Mouse (Mus musculus): ENCODE results near the gene Snd1. TPM values are rescaled to one million over a fixed set of nuclear protein-coding genes. Genes with fewer than 3 reads are reported as not detected.
A peak's percentile ranks its signal among the peaks of the same experiment; 100 is the strongest.

The Snd1 gene
- total RNA-seq, 4 experiments from 2014 or later, result 152 to 181 (median 176) TPM

- no peak for DNase-seq
Measured at GRCm38 (mm10) chr6:28710035-28710434, 235.1 kb downstream of the Snd1 start.

- no peak for DNase-seq
Measured at GRCm38 (mm10) chr6:28717203-28717844, 242.4 kb downstream of the Snd1 start.

GRCm38 (mm10) chr6:28717845-28718237 is 242.9 kb downstream of the Snd1 start:
- DNase-seq, result no peak

DNA sequence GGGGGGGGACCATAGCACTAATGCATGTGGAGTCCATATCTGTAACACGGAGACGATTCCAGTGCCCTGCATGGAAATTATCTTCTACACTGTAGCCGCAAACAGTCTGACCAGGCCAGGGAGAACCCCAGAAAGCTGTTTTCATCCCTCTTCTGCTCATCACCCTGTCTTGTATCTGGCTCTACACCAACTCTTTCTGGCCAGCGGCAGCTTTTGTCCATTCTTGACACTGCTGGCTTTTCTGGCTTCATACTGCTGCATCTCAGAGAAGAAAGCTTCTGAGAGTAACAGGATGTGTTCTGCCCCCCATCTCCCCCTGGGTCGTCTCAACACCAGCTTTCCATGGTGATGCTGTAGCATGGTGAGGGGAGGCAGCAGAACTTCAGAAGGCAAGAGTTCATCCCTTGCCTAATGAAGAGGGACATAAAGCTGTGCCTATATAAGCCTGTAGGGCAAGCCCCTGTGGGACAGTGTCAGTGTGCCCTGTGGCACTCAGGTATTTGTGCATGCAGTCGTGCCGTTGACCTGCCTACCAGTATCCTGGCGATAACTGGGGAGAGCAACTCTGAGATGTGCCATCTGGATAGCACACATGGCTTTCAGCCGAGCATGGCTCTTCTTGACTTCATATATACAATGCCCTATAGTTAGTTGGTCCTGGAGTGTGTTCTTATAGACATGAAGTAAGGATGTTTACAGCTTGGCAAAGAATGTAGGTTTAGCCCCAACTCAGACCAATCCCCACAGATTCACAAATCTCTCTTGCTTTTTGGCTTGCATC is 245.6 kb downstream of the Snd1 start:
- DNase-seq, result no peak

- no peak for DNase-seq
Measured at GRCm38 (mm10) chr6:28723059-28723458, 248.1 kb downstream of the Snd1 start.

- peak; percentile 63 for DNase-seq
Measured at GRCm38 (mm10) chr6:28724776-28725175, 249.8 kb downstream of the Snd1 start.

GRCm38 (mm10) chr6:28729236-28729635 is 254.3 kb downstream of the Snd1 start:
- DNase-seq, result no peak

- DNase-seq, result no peak
Measured at GRCm38 (mm10) chr6:28729649-28730048, 254.7 kb downstream of the Snd1 start.

- DNase-seq, result no peak
Measured at GRCm38 (mm10) chr6:28731246-28731645, 256.3 kb downstream of the Snd1 start.

DNA sequence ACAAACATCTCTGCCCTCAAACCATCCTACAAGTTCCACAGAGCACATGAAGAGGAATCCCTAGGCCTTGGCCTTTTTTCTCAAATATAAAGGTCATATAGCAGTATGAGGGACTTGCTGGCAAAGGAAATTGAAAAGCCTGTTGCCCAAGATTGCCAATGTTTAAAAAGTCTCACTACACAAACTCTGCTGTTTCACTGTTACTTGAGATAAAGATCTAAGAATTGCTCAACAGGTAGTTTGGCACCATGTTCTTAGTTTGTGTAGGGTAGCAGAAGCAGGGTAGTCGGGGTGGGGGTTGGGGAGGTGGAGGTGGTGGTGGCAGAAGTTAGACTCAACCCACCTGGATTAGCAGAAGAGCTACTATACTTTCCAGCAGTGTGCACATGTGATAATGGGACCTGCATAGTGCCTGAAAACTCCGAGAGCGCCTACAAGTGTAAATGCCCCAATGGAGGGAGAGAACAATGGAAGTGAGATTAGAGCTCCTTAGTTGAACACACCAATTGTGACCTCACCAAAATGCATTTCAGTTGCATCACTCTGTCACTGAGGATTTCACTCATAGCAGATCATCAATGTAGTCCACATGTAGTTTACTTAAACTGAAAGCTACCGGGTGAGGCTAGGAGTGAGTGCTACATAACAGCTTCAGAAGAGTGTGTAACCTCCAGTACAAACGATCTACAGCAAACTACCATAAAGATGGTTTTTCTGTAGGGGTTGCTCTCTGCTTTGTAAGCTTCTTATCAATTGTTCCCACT is 259.1 kb downstream of the Snd1 start:
- no peak for DNase-seq

GRCm38 (mm10) chr6:28735116-28735515 is 260.2 kb downstream of the Snd1 start:
- no peak for DNase-seq

DNA sequence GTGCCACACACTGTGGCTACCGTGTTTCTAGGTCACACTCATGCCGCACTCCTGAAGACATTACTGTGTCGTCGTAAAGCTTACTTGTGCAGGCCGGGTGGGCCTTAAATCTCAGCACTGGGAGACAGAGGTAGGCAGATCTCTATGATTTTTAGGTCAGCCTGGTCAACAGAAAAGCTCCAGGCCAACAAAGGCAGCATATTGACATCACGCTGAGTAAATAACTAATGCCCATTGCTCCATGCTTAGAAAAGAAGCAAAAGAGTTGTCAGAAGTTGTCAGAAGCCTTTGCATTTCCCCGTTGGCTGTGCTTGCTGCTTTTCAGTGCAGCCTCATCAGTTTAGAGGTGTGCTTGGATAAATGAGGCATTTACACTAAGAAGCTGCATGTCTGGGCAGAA is 261.7 kb downstream of the Snd1 start:
- no peak for DNase-seq

DNA sequence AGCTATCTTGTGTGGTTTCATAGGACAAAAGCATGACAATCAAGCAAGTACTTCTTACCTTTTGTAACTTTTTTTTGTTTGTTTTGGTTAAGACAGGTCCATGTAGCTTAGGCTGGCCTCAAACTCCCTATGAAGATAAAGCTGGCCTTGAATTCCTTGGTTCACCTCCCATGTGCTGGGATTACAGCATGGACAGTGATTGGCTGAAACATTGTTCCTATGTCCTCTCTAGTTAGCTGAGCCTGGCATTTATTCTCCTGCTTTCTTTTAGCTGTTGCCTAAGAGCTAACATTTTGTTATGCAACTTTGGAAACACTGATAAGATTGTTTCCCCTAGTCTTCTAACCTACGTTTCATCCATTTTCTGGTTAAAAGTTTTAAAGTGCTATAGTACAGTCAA is 262.7 kb downstream of the Snd1 start:
- DNase-seq, result no peak

- no peak for DNase-seq
Measured at GRCm38 (mm10) chr6:28743586-28743985, 268.6 kb downstream of the Snd1 start.

DNA sequence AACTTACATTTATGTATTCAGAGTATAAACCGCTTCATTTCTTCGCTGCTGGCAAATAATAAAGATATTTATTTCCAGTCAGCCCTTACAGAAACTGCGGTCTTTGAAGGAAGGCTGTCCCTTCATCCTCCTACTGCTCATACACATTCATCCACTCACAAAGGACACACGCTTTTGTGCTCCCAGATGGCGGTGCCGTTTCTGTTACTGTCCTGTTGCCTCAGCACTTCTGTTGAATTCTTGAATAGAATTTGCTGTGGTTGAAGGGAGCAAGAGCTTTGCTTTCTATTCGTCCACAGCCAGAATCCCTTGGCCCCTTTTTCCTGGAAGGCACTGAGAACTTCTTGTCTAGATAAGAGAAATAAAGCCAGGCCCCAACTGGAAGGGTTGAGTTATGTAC is 270.9 kb downstream of the Snd1 start:
- no peak for DNase-seq

DNA sequence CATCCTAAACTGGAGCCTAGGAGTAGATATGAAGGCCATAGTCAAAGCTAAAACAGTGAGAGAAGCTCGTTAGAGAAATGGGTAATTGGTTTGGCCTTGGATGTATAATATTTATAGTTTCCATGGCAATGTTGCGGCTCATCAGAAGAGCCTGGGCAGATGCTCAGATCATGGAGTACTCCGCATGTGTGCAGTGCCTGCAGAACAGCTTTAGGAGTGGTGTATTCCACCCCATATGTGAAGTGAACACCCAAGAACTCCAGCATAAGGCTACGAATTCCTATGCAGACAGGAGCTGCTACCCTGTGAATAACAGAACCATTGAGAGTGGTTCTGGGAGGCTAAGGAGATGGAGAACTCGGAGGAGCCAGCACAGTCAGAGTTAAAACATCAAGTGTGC is 272.1 kb downstream of the Snd1 start:
- DNase-seq, result no peak

GRCm38 (mm10) chr6:28747931-28748670 is 273.2 kb downstream of the Snd1 start:
- no peak for DNase-seq

DNA sequence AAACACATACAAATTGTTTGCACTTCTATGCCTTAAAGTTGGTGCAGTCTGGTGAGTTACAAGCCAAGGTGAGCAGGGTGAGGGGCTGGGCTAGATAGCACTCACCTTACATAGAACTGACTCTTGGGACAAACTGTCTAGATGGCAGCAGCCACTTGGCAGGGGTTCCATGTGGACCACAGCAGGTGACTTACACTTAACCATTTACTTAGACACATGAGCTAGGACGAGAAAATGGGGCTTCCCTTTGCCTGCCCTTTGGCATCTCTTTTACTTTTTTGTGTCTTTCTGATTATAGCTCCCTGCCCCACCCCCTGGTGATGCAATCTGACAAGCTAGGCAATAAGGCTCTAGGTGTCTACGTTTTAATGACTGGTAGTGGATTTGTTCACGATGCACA is 274.3 kb downstream of the Snd1 start:
- no peak for DNase-seq

- DNase-seq, result no peak
Measured at GRCm38 (mm10) chr6:28751186-28751585, 276.2 kb downstream of the Snd1 start.

DNA sequence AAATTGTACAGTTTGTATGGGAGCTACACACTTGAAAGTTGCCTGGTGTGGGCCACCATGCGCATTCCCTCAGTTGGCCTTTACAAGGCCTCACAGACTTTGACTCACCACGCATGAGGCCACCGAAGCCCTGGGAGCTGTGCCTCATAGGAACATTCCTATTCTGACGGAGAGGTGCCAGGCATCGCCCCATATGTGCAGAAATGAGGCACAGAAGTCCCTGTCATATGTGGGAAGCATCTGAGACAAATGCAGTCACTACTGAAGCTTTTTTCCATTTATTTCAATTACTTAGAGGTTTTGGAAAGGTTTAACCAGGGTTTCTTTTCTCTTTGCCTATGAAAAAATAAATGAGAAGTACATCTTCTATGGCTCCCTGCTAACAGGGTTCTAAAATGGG is 278.3 kb downstream of the Snd1 start:
- no peak for DNase-seq

- DNase-seq, result no peak
Measured at GRCm38 (mm10) chr6:28753681-28754080, 278.7 kb downstream of the Snd1 start.

- no peak for DNase-seq
Measured at GRCm38 (mm10) chr6:28754127-28754898, 279.4 kb downstream of the Snd1 start.

Data from adrenal gland, adult 8-10 months (tissue).